Mouse (Mus musculus) lung, postnatal 0 days (tissue): ENCODE data around the gene Smim27. TPM values are rescaled to one million over a fixed set of nuclear protein-coding genes. Genes with fewer than 3 reads are reported as not detected.
"Not testable (repeated sequence)": the region's sequence is repeated elsewhere in the genome, so short reads cannot be mapped to it uniquely, and the experiment has no call there.

Source experiments
- ATAC-seq: fragments of 200-750 bp; cut with Nextera tagmentation; 2 replicates; pipeline ENCODE4 v1.8.0; 2017; ENCODE audit warnings: moderate library complexity
- DNase-seq: peaks from one replicate; pipeline ENCODE4 v3.0.0-alpha.2; 2016; ENCODE audit warnings: low spot score
- H3K27ac ChIP-seq: fragments of 300-500 bp; sonication (generic); 2 replicates; pipeline ENCODE4 v1.5.1; 2014; ENCODE audit warnings: antibody characterized with exemption, mild to moderate bottlenecking, low read length, mixed read lengths
- H3K27me3 ChIP-seq: fragments of 300-500 bp; sonication (generic); replicated peaks from 2 replicates; pipeline ENCODE4 v1.6.1; 2014; ENCODE audit warnings: low read length, mixed read lengths; ENCODE audit not compliant: insufficient read depth
- H3K36me3 ChIP-seq: fragments of 300-500 bp; sonication (generic); 2 replicates; pipeline ENCODE4 v1.6.1; 2014; ENCODE audit warnings: low read length, mixed read lengths; ENCODE audit not compliant: insufficient read depth
- H3K4me1 ChIP-seq: fragments of 300-500 bp; sonication (generic); 2 replicates; pipeline ENCODE4 v1.6.1; 2014; ENCODE audit warnings: antibody characterized with exemption, low read depth, low read length, mixed read lengths; ENCODE audit not compliant: insufficient read depth
- H3K4me2 ChIP-seq: fragments of 300-500 bp; sonication (generic); replicated peaks from 2 replicates; pipeline ENCODE4 v1.6.1; 2014; ENCODE audit warnings: low read depth, mild to moderate bottlenecking, low read length, moderate library complexity, mixed read lengths
- H3K4me3 ChIP-seq: fragments of 300-500 bp; sonication (generic); 2 replicates; pipeline ENCODE4 v1.5.1; 2014; ENCODE audit warnings: low read depth, low read length
- H3K9ac ChIP-seq: fragments of 300-500 bp; sonication (generic); replicated peaks from 2 replicates; pipeline ENCODE4 v1.6.1; 2014; ENCODE audit warnings: low read depth, mild to moderate bottlenecking
- H3K9me3 ChIP-seq: fragments of 300-500 bp; sonication (generic); 2 replicates; pipeline ENCODE4 v1.6.1; 2016; ENCODE audit warnings: low read length, mixed read lengths
- CTCF ChIP-seq: IDR thresholded peaks from 2 replicates; pipeline ENCODE4 v1.5.1; 2016; ENCODE audit warnings: antibody characterized with exemption, mild to moderate bottlenecking
- EP300 ChIP-seq: IDR thresholded peaks from 2 replicates; pipeline ENCODE4 v1.6.1; 2016; ENCODE audit warnings: antibody characterized with exemption, mild to moderate bottlenecking, control low read depth
- WGBS: fragments of 180-500 bp; shearing (Covaris S2); extraction: QIAGEN DNeasy Blood & Tissue Kit; methylation state at CpG from one replicate; pipeline ENCODE4 v1.1.7; 2014; 5-methylcytosine and 5-hydroxymethylcytosine counted together
- polyA plus RNA-seq: library from polyadenylated mRNA; unstranded; fragments of >200 nt; fragmentation: Nextera tagmentation; extraction: Ambion mirVana; gene quantifications from 2 replicates; pipeline ENCODE4 v1.2.1, GENCODE M21; 2015

The Smim27 gene
- polyA plus RNA-seq, 1 experiment from 2014 or later, result 45.6 TPM

DNA sequence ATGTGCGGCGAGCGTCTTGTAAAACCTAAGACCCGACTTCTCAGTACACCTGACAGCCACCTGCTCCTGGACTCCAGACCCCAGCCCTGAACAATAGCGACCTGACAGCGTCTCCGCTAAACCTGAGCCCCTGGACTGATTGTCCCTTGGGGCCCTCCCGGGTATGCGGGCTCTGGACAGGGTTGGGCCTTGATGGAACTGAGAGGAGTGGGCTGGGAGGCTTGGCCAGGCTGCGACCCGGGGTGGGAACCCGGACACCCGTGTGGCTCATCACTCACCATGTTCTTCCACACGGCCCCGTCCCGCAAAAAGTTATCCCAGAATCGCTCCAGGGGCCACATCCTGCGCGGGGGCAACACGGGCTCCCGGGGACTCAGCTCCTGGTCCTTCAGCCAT lies 9.5 kb downstream of the Smim27 start:
- H3K9me3 ChIP-seq, result no peaks in the 10 kb centered on the region
- peak overlapping the region; percentile 83 for H3K4me3 ChIP-seq
- peaks cover 2% of the 10 kb centered on the region; the same call in 1 of the 2 replicates for H3K36me3 ChIP-seq
- H3K4me2 ChIP-seq, result peak overlapping the region; percentile 99
- TF ChIP-seq CTCF (no peak), EP300 (no peak)
- peak overlapping the region; percentile 48; the same call in 1 of the 2 replicates for H3K27ac ChIP-seq
- ATAC-seq (peak; percentile 32), DNase-seq (no peak)
- WGBS, result under 1% methylated on average over 21 of the region's 21 CpGs
- H3K27me3 ChIP-seq, result no peaks in the 10 kb centered on the region
- H3K9ac ChIP-seq, result peak overlapping the region; percentile 84
- H3K4me1 ChIP-seq, result peaks cover 5% of the 10 kb centered on the region; the same call in 1 of the 2 replicates

DNA sequence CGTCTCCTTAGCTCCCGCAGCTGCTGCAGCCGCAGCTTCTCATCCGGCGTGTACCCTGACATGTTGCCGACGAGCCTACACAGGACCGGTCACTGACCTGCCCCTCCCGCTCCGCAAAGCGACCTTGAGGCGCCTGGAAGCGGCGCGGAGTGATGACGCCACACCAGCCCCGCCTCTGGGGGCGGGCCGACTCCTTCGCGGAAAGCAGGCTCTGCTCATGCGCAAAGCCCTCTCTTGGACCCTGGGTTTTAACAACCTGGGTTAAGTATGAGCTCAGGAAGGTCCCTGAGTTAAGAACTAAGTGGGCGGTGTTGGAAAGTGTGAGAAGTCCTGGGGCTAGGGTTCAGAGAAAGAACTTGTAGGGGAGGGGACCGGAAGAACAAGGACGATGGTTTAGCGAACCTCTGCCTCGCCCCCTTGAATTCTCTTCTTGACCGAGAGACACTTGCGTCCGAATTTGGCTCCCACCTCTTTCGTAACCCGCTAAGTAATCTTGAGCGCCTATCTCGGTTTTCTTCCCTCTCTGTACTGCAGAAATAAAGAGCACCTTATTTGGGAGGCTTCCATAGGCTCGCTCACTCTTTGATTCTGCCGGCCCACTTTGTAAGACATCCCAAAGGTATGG lies 10.0 kb downstream of the Smim27 start, which contains the start of gene Ndufb6:
Gene Ndufb6, minus strand, starts transcription at position 146 of the 625 bp plus-strand sequence.
- Histone ChIP-seq H3K4me3 (peak within 1 kb of the TSS; percentile 83), H3K27me3 (no peaks in the 10 kb centered on the region), H3K4me1 (peaks cover 5% of the 10 kb centered on the region; the same call in 1 of the 2 replicates), H3K27ac (peak within 1 kb of the TSS; percentile 86), H3K36me3 (peaks cover 2% of the 10 kb centered on the region; the same call in 1 of the 2 replicates), H3K9me3 (no peaks in the 10 kb centered on the region), H3K4me2 (peak within 1 kb of the TSS; percentile 99), H3K9ac (peak within 1 kb of the TSS; percentile 84)
- DNase-seq (peak; percentile 97), ATAC-seq (peak; percentile 99)
- under 1% methylated on average over 36 of the region's 36 CpGs for WGBS
- TF ChIP-seq CTCF (no peak), EP300 (no peak)

DNA sequence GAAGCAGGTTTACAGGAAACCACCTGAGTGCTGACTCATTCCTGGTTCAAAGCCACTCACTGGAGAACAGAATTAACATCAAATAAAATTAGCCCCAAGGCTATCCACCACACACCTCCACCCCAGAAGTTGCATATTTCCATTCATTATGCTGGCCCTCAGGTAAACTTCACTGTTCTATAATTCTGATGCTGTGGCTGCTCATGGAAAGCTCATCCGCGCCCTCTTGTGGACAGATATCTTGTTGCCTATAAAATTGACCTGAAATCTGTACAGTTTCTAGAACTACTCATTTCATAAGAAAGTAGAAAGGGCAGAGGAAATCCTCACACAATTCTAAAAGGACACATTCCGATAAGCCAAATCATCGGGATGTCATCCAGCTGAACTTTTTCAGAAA lies 16.2 kb downstream of the Smim27 start:
- no peaks in the 10 kb centered on the region for H3K4me1 ChIP-seq
- no peak overlapping the region for H3K4me3 ChIP-seq
- DNase-seq, result peak; percentile 82
- TF ChIP-seq EP300 (no peak), CTCF (peak; percentile 91)
- no peak overlapping the region for H3K27ac ChIP-seq
- no peaks in the 10 kb centered on the region for H3K27me3 ChIP-seq
- no peak overlapping the region for H3K9ac ChIP-seq
- WGBS, result 12% methylated on average over 4 of the region's 4 CpGs
- H3K4me2 ChIP-seq, result no peak overlapping the region
- no peaks in the 10 kb centered on the region for H3K36me3 ChIP-seq
- ATAC-seq, result 0 out of 2 replicates have a peak, but pooled peaks have one; percentile 25
- no peaks in the 10 kb centered on the region for H3K9me3 ChIP-seq

- WGBS, result 48% methylated on average over 6 of the region's 6 CpGs
- Histone ChIP-seq H3K9ac (no peak overlapping the region), H3K27ac (no peak overlapping the region), H3K9me3 (no peaks in the 10 kb centered on the region), H3K4me1 (no peaks in the 10 kb centered on the region), H3K4me2 (no peak overlapping the region), H3K27me3 (no peaks in the 10 kb centered on the region), H3K36me3 (no peaks in the 10 kb centered on the region), H3K4me3 (no peak overlapping the region)
- ATAC-seq (no peak), DNase-seq (no peak)
- no peak for TF ChIP-seq EP300
- no peak for TF ChIP-seq CTCF
Observed at GRCm38 (mm10) chr4:40287415-40287814, 18.0 kb downstream of the Smim27 start.

GRCm38 (mm10) chr4:40289046-40289445 lies 19.7 kb downstream of the Smim27 start:
- no peak overlapping the region for H3K4me3 ChIP-seq
- H3K4me2 ChIP-seq, result no peak overlapping the region
- no peaks in the 10 kb centered on the region for H3K4me1 ChIP-seq
- DNase-seq (no peak), ATAC-seq (no peak)
- no peaks in the 10 kb centered on the region for H3K27me3 ChIP-seq
- H3K9ac ChIP-seq, result no peak overlapping the region
- no peaks in the 10 kb centered on the region for H3K36me3 ChIP-seq
- H3K9me3 ChIP-seq, result no peaks in the 10 kb centered on the region
- TF ChIP-seq EP300 (no peak), CTCF (no peak)
- H3K27ac ChIP-seq, result no peak overlapping the region
- WGBS, result 87% methylated on average over 2 of the region's 2 CpGs

DNA sequence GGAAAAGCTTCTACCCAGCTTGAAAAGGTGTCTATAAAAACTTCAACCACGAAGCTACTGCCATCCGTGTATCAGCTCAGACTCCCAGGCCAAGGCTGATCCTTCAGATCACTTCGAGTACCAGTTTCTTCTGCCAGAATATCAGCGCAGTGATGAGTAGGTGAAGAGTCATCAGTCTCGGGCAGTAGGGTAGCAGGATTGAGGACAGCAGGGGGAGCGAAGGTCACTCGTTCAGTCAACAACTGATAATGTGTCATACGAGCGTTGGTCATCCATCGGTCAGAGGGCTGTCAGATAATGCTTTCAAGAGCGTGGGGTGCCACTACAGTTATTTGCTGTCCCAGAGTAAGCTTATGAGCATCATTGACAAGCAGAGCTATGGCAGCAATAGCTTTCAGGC lies 22.1 kb downstream of the Smim27 start:
- not testable (repeated sequence) for H3K9ac ChIP-seq

More for the DNA sequence above, 22.1 kb downstream of the Smim27 start:
- not testable (repeated sequence) for H3K4me2 ChIP-seq, H3K36me3 ChIP-seq, H3K9me3 ChIP-seq, H3K27ac ChIP-seq, H3K4me3 ChIP-seq, H3K27me3 ChIP-seq, DNase-seq, ATAC-seq, H3K4me1 ChIP-seq
- WGBS, result 88% methylated on average over 11 of the region's 11 CpGs
